Mouse (Mus musculus) lung, adult 2 months (tissue): ENCODE measurements around the gene Il17rc.

ENCODE experiments used
- CTCF ChIP-seq: fragments of 200-500 bp; IDR thresholded peaks from 2 replicates; pipeline ENCODE4 v1.5.1; 2011; ENCODE audit warnings: mild to moderate bottlenecking, low read length, control low read depth; ENCODE audit not compliant: insufficient read depth
- POLR2A ChIP-seq: fragments of 200-500 bp; IDR thresholded peaks from 2 replicates; pipeline ENCODE4 v1.6.1; 2011; ENCODE audit warnings: low read depth, mild to moderate bottlenecking, control low read depth, low read length, borderline replicate concordance; ENCODE audit errors: extremely low read depth

DNA sequence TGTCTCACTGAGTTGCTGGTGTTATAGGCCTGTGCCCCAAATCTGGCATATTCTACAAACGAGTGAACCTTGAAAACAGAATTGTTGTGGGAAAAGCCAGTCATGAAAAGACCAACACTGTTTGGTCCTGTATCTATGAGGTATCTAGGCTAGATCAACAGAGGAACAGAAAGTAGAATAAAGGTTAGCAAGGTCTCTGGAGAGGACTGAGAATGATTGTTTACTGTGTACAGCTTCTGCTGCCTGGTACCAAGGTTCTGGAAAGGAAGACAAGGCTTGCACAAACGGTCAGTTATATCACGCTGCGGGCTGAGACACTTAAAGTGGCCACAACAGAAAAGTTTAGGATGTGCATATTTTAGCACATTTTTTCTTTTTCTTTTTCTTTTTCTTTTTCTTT, 44.5 kb upstream of the Il17rc start:
- TF ChIP-seq CTCF (no peak), POLR2A (no peak)
